Mouse (Mus musculus) hindbrain, embryonic 11.5 days (tissue): ENCODE results near the gene Asic2. TPM values are rescaled to one million over a fixed set of nuclear protein-coding genes. Genes with fewer than 3 reads are reported as not detected.

ENCODE experiments used
- ATAC-seq: fragments of 200-750 bp; cut with Nextera tagmentation; 2 replicates; pipeline ENCODE4 v1.8.0; 2017; ENCODE audit warnings: mild to moderate bottlenecking, moderate TSS enrichment, moderate library complexity; ENCODE audit not compliant: low FRiP score
- DNase-seq: peaks from one replicate; pipeline ENCODE4 v3.0.0-alpha.2; 2015; ENCODE audit warnings: low spot score
- H3K27ac ChIP-seq: fragments of 300-500 bp; sonication (generic); 2 replicates; pipeline ENCODE4 v1.5.1; 2014; ENCODE audit warnings: mild to moderate bottlenecking, low read depth, low read length
- H3K27me3 ChIP-seq: fragments of 300-500 bp; sonication (generic); 2 replicates; pipeline ENCODE4 v1.6.1; 2014; ENCODE audit warnings: mild to moderate bottlenecking, low read length, moderate library complexity, mixed read lengths; ENCODE audit not compliant: control insufficient read depth, insufficient read depth
- H3K36me3 ChIP-seq: fragments of 300-500 bp; sonication (generic); 2 replicates; pipeline ENCODE4 v1.6.1; 2014; ENCODE audit warnings: mild to moderate bottlenecking, low read length, moderate library complexity, mixed read lengths; ENCODE audit not compliant: control insufficient read depth, insufficient read depth
- H3K4me1 ChIP-seq: fragments of 300-500 bp; sonication (generic); replicated peaks from 2 replicates; pipeline ENCODE4 v1.6.1; 2014; ENCODE audit warnings: low read length, mixed read lengths; ENCODE audit not compliant: control insufficient read depth, insufficient read depth
- H3K4me2 ChIP-seq: fragments of 300-500 bp; sonication (generic); replicated peaks from 2 replicates; pipeline ENCODE4 v1.6.1; 2014; ENCODE audit warnings: mild to moderate bottlenecking, low read depth, low read length
- H3K4me3 ChIP-seq: fragments of 300-500 bp; sonication (generic); 2 replicates; pipeline ENCODE4 v1.5.1; 2014; ENCODE audit warnings: low read depth, low read length
- H3K9ac ChIP-seq: fragments of 300-500 bp; sonication (generic); 2 replicates; pipeline ENCODE4 v1.6.1; 2014; ENCODE audit warnings: low read depth, low read length
- H3K9me3 ChIP-seq: fragments of 300-500 bp; sonication (generic); 2 replicates; pipeline ENCODE4 v1.6.1; 2016; ENCODE audit warnings: low read length; ENCODE audit not compliant: control insufficient read depth
- WGBS: fragments of 180-500 bp; shearing (Covaris S2); extraction: QIAGEN DNeasy Blood & Tissue Kit; methylation state at CpG from one replicate; pipeline ENCODE4 v1.1.7; 2014; 5-methylcytosine and 5-hydroxymethylcytosine counted together
- polyA plus RNA-seq: library from polyadenylated mRNA; unstranded; fragments of >200 nt; fragmentation: Nextera tagmentation; extraction: Ambion mirVana; gene quantifications from 2 replicates; pipeline ENCODE4 v1.2.1, GENCODE M21; 2014

Gene Asic2
- polyA plus RNA-seq, 1 experiment from 2014 or later: 1.7 TPM

DNA sequence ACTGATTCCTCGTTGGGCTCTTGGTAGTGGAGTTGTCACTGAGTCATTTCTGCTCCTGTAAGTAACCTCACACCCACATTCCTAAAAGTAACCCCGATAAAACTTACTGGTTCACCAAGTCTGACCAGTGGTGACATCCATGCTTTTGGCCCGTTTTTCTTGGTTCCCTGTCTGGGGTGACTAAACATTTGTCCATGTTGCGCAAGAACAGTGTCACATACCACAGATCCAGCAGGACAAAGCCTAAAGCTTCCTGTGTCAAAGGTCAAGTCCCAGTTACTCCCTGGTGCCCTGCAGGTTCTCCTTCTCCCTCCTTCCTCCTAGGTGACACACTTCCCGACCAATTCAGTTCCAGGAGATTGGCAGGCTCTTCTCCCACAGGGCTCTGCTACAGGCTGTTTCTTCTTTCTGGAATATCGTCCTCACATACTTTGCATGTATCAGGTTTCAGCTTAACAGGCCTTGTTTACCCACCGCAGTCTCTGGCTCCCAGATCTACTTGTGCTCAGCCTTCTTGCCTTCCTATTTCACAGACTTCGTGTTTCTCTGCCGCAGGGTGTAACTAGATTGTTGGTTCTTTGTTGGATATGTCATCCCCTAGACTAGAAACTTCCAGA lies 991.9 kb downstream of the Asic2 start:
- Histone ChIP-seq H3K27ac (no peak overlapping the region), H3K4me1 (no peaks in the 10 kb centered on the region), H3K36me3 (no peaks in the 10 kb centered on the region), H3K9ac (no peak overlapping the region), H3K27me3 (no peaks in the 10 kb centered on the region), H3K4me2 (no peak overlapping the region), H3K4me3 (no peak overlapping the region), H3K9me3 (no peaks in the 10 kb centered on the region)
- DNase-seq: no peak
- ATAC-seq: no peak
- 65% methylated on average over 9 of the region's 9 CpGs for WGBS

- H3K4me1 ChIP-seq: no peaks in the 10 kb centered on the region
- H3K4me3 ChIP-seq: no peak overlapping the region
- H3K9me3 ChIP-seq: no peaks in the 10 kb centered on the region
- H3K27me3 ChIP-seq: no peaks in the 10 kb centered on the region
- ATAC-seq (no peak), DNase-seq (no peak)
- no peak overlapping the region for H3K9ac ChIP-seq
- no peak overlapping the region for H3K27ac ChIP-seq
- 86% methylated on average over 5 of the region's 5 CpGs for WGBS
- H3K36me3 ChIP-seq: no peaks in the 10 kb centered on the region
- no peak overlapping the region for H3K4me2 ChIP-seq
These were observed 993.6 kb downstream of the Asic2 start for GRCm38 (mm10) chr11:80974616-80975015.

DNA sequence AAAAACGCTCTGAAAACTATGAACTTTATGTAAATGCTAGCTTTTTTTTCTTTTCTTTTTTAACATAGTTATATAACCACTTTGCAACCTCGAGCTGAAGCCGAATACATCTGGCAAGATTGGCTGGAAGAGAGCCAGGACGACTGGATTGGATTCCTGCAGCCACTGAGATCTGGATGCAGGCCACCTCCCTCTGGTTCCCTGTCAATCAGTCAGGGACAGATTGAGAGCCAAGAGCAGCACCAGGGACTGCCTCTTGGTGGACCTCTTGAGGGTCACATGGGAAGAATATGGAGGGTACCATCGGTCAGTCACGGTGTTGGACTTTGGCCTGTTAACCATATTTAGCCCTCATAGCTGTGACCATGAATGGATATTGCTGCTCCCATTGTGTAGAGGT lies 994.3 kb downstream of the Asic2 start:
- Histone ChIP-seq H3K27me3 (no peaks in the 10 kb centered on the region), H3K9ac (no peak overlapping the region), H3K4me1 (no peaks in the 10 kb centered on the region), H3K4me2 (no peak overlapping the region), H3K27ac (no peak overlapping the region), H3K4me3 (no peak overlapping the region), H3K36me3 (no peaks in the 10 kb centered on the region), H3K9me3 (no peaks in the 10 kb centered on the region)
- no peak for DNase-seq
- WGBS: 80% methylated on average over 6 of the region's 6 CpGs
- ATAC-seq: no peak

DNA sequence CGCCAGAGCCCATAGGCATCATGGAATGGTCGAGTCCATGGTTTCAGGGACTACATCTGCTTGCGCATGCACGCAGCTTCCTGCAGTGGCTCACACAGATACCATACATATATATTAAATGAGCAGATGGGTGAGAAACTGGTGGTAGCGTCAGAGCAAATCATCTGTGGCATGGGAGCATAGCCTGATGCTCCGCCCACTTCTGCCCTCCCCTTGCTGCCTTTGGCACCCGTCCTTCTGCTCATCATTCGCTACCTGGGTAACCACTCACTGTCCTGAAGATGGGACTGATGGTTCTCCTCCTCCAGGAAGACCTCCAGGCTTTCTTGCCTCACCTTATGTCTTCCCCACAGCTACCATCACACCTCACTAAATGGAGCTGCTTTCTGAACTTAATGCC lies 995.0 kb downstream of the Asic2 start:
- H3K4me1 ChIP-seq: no peaks in the 10 kb centered on the region
- H3K36me3 ChIP-seq: no peaks in the 10 kb centered on the region
- H3K27ac ChIP-seq: no peak overlapping the region
- ATAC-seq (no peak), DNase-seq (no peak)
- WGBS: 94% methylated on average over 8 of the region's 8 CpGs
- no peaks in the 10 kb centered on the region for H3K9me3 ChIP-seq
- H3K27me3 ChIP-seq: no peaks in the 10 kb centered on the region
- H3K9ac ChIP-seq: no peak overlapping the region
- H3K4me2 ChIP-seq: no peak overlapping the region
- no peak overlapping the region for H3K4me3 ChIP-seq

GRCm38 (mm10) chr11:80967544-80967943 lies 1000.7 kb downstream of the Asic2 start:
- Histone ChIP-seq H3K4me3 (no peak overlapping the region), H3K27ac (no peak overlapping the region), H3K4me2 (no peak overlapping the region), H3K27me3 (no peaks in the 10 kb centered on the region), H3K9ac (no peak overlapping the region), H3K4me1 (no peaks in the 10 kb centered on the region), H3K36me3 (no peaks in the 10 kb centered on the region), H3K9me3 (no peaks in the 10 kb centered on the region)
- 63% methylated on average over 5 of the region's 5 CpGs for WGBS
- no peak for ATAC-seq
- DNase-seq: no peak

DNA sequence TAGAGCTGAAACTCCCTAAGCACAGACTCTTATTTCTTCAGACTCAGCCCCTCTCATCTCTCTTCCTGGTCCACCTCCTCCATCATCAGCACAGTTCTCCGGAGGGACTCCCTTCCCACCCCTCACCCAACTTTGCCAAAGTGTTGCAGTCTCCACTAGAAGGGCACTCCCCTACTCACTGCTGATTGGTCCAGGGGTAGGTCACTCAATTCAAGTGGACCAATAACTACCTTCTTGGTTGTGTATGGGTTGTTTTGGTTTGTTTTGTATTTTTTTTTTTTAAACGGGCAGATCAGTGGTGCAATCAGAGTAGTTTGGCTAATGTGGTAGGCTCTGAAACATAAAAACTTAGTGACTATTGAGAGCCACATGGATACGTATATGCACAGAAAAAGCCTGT lies 1002.2 kb downstream of the Asic2 start:
- H3K4me3 ChIP-seq: no peak overlapping the region
- 48% methylated on average over 3 of the region's 3 CpGs for WGBS
- no peaks in the 10 kb centered on the region for H3K9me3 ChIP-seq
- no peak overlapping the region for H3K4me2 ChIP-seq
- H3K9ac ChIP-seq: no peak overlapping the region
- no peaks in the 10 kb centered on the region for H3K27me3 ChIP-seq
- ATAC-seq: no peak
- H3K4me1 ChIP-seq: no peaks in the 10 kb centered on the region
- no peak overlapping the region for H3K27ac ChIP-seq
- H3K36me3 ChIP-seq: no peaks in the 10 kb centered on the region
- DNase-seq: no peak

- no peaks in the 10 kb centered on the region for H3K27me3 ChIP-seq
- ATAC-seq (no peak), DNase-seq (no peak)
- H3K9ac ChIP-seq: no peak overlapping the region
- no peaks in the 10 kb centered on the region for H3K4me1 ChIP-seq
- no peak overlapping the region for H3K4me3 ChIP-seq
- H3K4me2 ChIP-seq: no peak overlapping the region
- WGBS: 61% methylated on average over 1 of the region's 1 CpGs
- no peak overlapping the region for H3K27ac ChIP-seq
- H3K36me3 ChIP-seq: no peaks in the 10 kb centered on the region
- H3K9me3 ChIP-seq: no peaks in the 10 kb centered on the region
These were observed 1006.9 kb downstream of the Asic2 start for GRCm38 (mm10) chr11:80961326-80961725.

DNA sequence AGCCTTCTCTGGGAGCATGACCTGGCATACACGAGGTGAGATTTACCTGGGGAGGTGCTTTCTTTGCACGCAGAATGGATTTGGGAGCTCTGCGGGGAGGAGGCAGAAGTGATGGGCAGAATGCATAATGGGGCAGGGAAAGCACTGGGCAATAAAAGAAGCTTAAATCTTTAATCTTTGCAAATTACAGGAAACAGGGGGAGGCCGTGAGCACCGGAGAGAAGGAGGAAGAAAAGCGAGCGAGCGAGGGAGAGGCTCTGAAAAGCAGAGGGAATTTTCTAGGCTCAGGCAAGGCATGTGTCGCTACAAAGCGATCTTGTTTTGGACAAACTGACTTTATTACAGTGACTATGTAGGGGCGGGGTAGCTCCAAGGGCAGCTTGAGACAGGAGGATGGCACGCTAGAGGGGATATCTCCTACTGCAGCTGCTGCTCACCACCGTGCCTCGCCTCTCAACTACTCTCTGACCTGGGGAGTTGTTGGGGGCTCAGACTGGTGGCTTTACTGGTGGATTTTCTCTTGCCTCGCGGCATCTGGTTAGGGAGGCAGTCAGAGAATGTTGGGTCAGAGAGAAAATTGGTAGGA lies 1010.1 kb downstream of the Asic2 start:
- Histone ChIP-seq H3K4me1 (no peaks in the 10 kb centered on the region), H3K9ac (no peak overlapping the region), H3K36me3 (no peaks in the 10 kb centered on the region), H3K27me3 (no peaks in the 10 kb centered on the region), H3K4me3 (no peak overlapping the region), H3K27ac (no peak overlapping the region), H3K9me3 (no peaks in the 10 kb centered on the region), H3K4me2 (no peak overlapping the region)
- WGBS: 16% methylated on average over 16 of the region's 16 CpGs
- DNase-seq: no peak
- ATAC-seq: no peak

GRCm38 (mm10) chr11:80955915-80956314 lies 1012.3 kb downstream of the Asic2 start:
- Histone ChIP-seq H3K4me2 (no peak overlapping the region), H3K27me3 (no peaks in the 10 kb centered on the region), H3K9ac (no peak overlapping the region), H3K4me3 (no peak overlapping the region), H3K9me3 (no peaks in the 10 kb centered on the region), H3K36me3 (no peaks in the 10 kb centered on the region), H3K4me1 (no peaks in the 10 kb centered on the region), H3K27ac (no peak overlapping the region)
- WGBS: 89% methylated on average over 6 of the region's 6 CpGs
- no peak for ATAC-seq
- DNase-seq: no peak
